Mouse (Mus musculus) lung, adult 2 months (tissue): Measurements from ENCODE around the gene Dmbt1. TPM values are rescaled to one million over a fixed set of nuclear protein-coding genes. Genes with fewer than 3 reads are reported as not detected.
"Not testable (repeated sequence)": the region's sequence is repeated elsewhere in the genome, so short reads cannot be mapped to it uniquely, and the experiment has no call there.

Source experiments
- DNase-seq: peaks from one replicate; pipeline ENCODE4 v3.0.0; 2022
- H3K4me1 ChIP-seq: fragments of 200-500 bp; 2 replicates; pipeline ENCODE4 v1.6.1; 2011; ENCODE audit warnings: low read length; ENCODE audit not compliant: control insufficient read depth, insufficient read depth
- H3K4me3 ChIP-seq: fragments of 200-500 bp; replicated peaks from 2 replicates; pipeline ENCODE3; 2011; ENCODE audit warnings: low read depth, mild to moderate bottlenecking, control low read depth, low read length; ENCODE audit errors: extremely low read depth
- CTCF ChIP-seq: fragments of 200-500 bp; IDR thresholded peaks from 2 replicates; pipeline ENCODE4 v1.5.1; 2011; ENCODE audit warnings: mild to moderate bottlenecking, low read length, control low read depth; ENCODE audit not compliant: insufficient read depth
- POLR2A ChIP-seq: fragments of 200-500 bp; IDR thresholded peaks from 2 replicates; pipeline ENCODE4 v1.6.1; 2011; ENCODE audit warnings: low read depth, mild to moderate bottlenecking, control low read depth, low read length, borderline replicate concordance; ENCODE audit errors: extremely low read depth
- WGBS: fragments of 180-500 bp; shearing (Covaris S2); methylation state at CpG from one replicate; pipeline ENCODE4 v1.1.7; 2018; 5-methylcytosine and 5-hydroxymethylcytosine counted together
- polyA plus RNA-seq: library from polyadenylated mRNA; depleted of rRNA; stranded (reverse); fragments of >200 nt; gene quantifications from 2 replicates; pipeline ENCODE4 v1.2.3, GENCODE M21; 2012

Gene Dmbt1
- polyA plus RNA-seq, 1 experiment: 0.12 TPM

DNA sequence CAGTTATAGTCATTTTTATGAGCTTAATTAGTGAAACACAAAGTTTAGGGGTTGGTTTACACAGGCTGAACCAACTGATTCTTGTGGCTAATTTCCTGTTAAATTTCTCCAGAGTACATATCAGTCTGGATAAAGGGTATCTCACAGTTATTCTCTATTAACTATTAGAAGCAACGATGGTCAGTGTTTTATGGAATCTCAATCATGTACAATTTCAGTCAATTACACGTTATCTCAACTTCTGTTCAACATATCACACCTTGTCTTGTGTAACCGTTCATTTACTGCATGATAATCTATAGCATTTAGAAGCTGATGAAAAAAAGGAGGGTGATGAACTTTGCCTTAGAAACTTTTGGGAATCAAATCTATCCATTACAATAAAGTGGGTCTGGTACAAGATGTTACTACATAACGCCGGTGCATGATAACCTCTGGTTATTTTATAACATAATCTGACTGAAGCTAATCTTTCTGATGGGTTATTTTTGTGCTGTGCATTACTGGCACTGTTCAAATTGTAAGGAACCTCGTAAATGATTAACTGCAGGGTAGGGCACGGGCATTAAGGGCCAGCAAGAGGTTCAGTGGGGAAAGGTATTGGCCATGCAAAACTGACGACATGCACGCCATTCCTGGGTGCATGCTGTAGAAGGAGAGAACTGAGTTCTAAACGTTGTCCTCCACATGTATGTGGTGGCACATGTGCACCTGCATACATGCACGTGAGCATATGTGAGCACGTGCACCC lies 29.7 kb upstream of the Dmbt1 start:
- DNase-seq: no peak
- TF ChIP-seq POLR2A (no peak), CTCF (no peak)
- H3K4me1 ChIP-seq: no peaks in the 10 kb centered on the region
- H3K4me3 ChIP-seq: no peak overlapping the region
- WGBS: 73% methylated on average over 12 of the region's 12 CpGs

DNA sequence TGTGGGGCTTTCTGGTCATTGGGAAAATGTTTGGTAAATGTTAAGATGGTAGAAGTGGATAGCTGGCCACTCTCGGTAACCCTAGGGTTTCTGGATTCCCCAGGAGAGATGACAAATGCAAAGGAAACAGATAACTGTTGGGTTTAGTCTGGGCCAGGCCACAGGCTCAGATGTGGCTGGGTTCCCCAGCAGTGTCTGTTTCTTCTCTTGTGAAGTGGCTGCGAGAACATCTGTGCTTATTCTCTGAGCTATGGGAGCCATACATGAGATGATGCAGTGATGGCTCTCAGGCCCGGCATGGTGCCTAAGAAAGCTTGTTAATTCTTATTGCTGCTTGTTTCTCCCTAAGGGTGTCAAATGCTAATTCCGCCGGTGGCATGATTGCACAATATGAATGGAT lies 27.8 kb upstream of the Dmbt1 start:
- Histone ChIP-seq H3K4me1 (no peaks in the 10 kb centered on the region), H3K4me3 (no peak overlapping the region)
- 87% methylated on average over 5 of the region's 5 CpGs for WGBS
- DNase-seq: no peak
- TF ChIP-seq POLR2A: no peak

- Histone ChIP-seq H3K4me3 (no peak overlapping the region), H3K4me1 (no peaks in the 10 kb centered on the region)
- no peak for DNase-seq
- WGBS: 94% methylated on average over 2 of the region's 2 CpGs
- TF ChIP-seq POLR2A: no peak
- TF ChIP-seq CTCF: no peak
Measured at GRCm38 (mm10) chr7:131007221-131007620, 24.6 kb upstream of the Dmbt1 start.

GRCm38 (mm10) chr7:131009178-131009577 lies 22.7 kb upstream of the Dmbt1 start:
- DNase-seq: no peak
- 76% methylated on average over 5 of the region's 5 CpGs for WGBS
- no peak overlapping the region for H3K4me3 ChIP-seq
- no peak for TF ChIP-seq CTCF
- TF ChIP-seq POLR2A: no peak
- H3K4me1 ChIP-seq: no peaks in the 10 kb centered on the region

- no peak for DNase-seq
- Histone ChIP-seq H3K4me3 (no peak overlapping the region), H3K4me1 (no peaks in the 10 kb centered on the region)
- 40% methylated on average over 1 of the region's 1 CpGs for WGBS
- TF ChIP-seq POLR2A: no peak
- TF ChIP-seq CTCF: no peak
Measured at GRCm38 (mm10) chr7:131011901-131012300, 20.0 kb upstream of the Dmbt1 start.

DNA sequence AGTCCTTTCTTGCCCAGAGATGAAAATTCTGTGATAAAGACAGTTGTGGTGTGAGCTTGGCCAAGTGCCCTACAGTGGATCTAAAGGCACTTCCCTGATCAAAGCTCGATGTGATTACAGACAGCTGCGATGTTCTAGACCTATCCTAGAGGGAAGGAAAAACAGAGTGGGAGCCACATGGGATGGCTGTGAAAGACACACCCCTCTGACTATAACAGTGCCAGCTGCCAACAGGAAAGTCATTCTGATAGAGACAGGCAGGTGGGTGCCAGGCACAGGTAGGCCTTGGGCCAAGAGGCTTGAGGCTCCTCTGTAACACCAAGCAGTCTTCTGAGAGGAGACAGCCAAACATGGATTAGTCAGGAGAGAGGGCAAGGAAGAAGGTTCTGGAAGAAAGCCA lies 12.7 kb upstream of the Dmbt1 start:
- no peak for DNase-seq
- TF ChIP-seq POLR2A (no peak), CTCF (no peak)
- 74% methylated on average over 2 of the region's 2 CpGs for WGBS
- no peak overlapping the region for H3K4me3 ChIP-seq
- H3K4me1 ChIP-seq: no peaks in the 10 kb centered on the region

- Histone ChIP-seq H3K4me1 (no peaks in the 10 kb centered on the region; the same call in 1 of the 2 replicates), H3K4me3 (no peak overlapping the region)
- no peak for TF ChIP-seq CTCF
- no peak for DNase-seq
- 24% methylated on average over 1 of the region's 1 CpGs for WGBS
Measured at GRCm38 (mm10) chr7:131024807-131025206, 7.0 kb upstream of the Dmbt1 start.

GRCm38 (mm10) chr7:131027557-131027956 lies 4.3 kb upstream of the Dmbt1 start:
- DNase-seq: no peak
- Histone ChIP-seq H3K4me1 (no peaks in the 10 kb centered on the region; the same call in 1 of the 2 replicates), H3K4me3 (no peak overlapping the region)
- TF ChIP-seq CTCF: no peak
- 94% methylated on average over 1 of the region's 1 CpGs for WGBS

GRCm38 (mm10) chr7:131036396-131036795 lies 4.5 kb downstream of the Dmbt1 start:
- TF ChIP-seq CTCF (no peak), POLR2A (no peak)

DNA sequence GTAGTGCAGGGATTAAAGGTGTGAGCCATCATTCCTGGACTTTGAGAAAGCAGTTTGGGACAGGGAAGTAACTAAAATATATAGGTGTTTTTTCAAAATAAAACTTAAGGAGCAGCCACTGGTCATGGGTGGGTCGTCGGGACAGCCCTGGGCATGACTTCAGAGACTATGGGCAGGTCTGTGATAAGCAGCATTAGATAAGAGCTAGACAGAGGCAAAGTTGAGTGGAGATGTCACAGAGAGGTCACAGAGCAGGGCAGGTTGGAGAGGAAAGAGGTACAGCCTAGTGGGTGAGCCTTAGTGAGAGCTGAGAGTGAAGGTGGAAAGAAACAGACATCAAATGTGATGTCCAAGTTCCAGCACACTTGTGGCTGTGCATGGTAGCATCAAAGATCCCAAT lies 5.2 kb downstream of the Dmbt1 start:
- 51% methylated on average over 2 of the region's 2 CpGs for WGBS

More at GRCm38 (mm10) chr7:131036396-131036795, 4.5 kb downstream of the Dmbt1 start:
- no peak overlapping the region for H3K4me3 ChIP-seq
- 73% methylated on average over 3 of the region's 3 CpGs for WGBS
- H3K4me1 ChIP-seq: no peaks in the 10 kb centered on the region
- no peak for DNase-seq

GRCm38 (mm10) chr7:131040760-131041159 lies 8.9 kb downstream of the Dmbt1 start:
- 81% methylated on average over 8 of the region's 8 CpGs for WGBS
- not testable (repeated sequence) for H3K4me3 ChIP-seq, DNase-seq, H3K4me1 ChIP-seq

More for the DNA sequence above, 5.2 kb downstream of the Dmbt1 start:
- Histone ChIP-seq H3K4me1 (no peaks in the 10 kb centered on the region), H3K4me3 (no peak overlapping the region)
- no peak for DNase-seq
- TF ChIP-seq CTCF (no peak), POLR2A (no peak)
